Mouse (Mus musculus) CH12.LX (cell line): ENCODE data around the gene Nrgn. TPM values are rescaled to one million over a fixed set of nuclear protein-coding genes. Genes with fewer than 3 reads are reported as not detected.

Experiments used
- DNase-seq: peaks from one replicate; pipeline ENCODE4 v3.0.0-alpha.2; 2013; ENCODE audit errors: extremely low read depth
- H3K27ac ChIP-seq: 2 replicates; pipeline ENCODE4 v1.5.1; 2012; ENCODE audit warnings: low read depth, mild to moderate bottlenecking, control low read depth, moderate library complexity; ENCODE audit not compliant: insufficient read depth
- H3K27me3 ChIP-seq: replicated peaks from 2 replicates; pipeline ENCODE3; 2012; ENCODE audit warnings: inconsistent platforms
- H3K36me3 ChIP-seq, 2 experiments: replicated peaks in 1 of 2; 2 replicates each; pipeline versions ENCODE3 to v1.6.1; 2012; ENCODE audit warnings: inconsistent platforms in 1 of 2, low read length in 1 of 2, mild to moderate bottlenecking in 1 of 2, mixed read lengths in 1 of 2, moderate library complexity in 1 of 2; ENCODE audit not compliant: control insufficient read depth in 1 of 2, insufficient read depth in 1 of 2
- H3K4me1 ChIP-seq, 2 experiments: 2 replicates each; pipeline ENCODE4 v1.6.1; 2012; ENCODE audit warnings: inconsistent platforms in 1 of 2, moderate library complexity in 1 of 2; ENCODE audit not compliant: insufficient read depth in 2 of 2, control insufficient read depth in 1 of 2
- H3K4me2 ChIP-seq: 2 replicates; pipeline ENCODE4 v1.6.1; 2012; ENCODE audit warnings: low read depth, mild to moderate bottlenecking, control low read depth; ENCODE audit not compliant: poor library complexity, insufficient read depth, severe bottlenecking
- H3K4me3 ChIP-seq, 3 experiments: fragments of 150-350 bp in 1 of 3; sonication (generic) in 1 of 3; replicated peaks in 1 of 3; 2 replicates each; pipeline versions ENCODE3 to v1.5.1; 2011 to 2012; ENCODE audit warnings: low read depth in 2 of 3, low read length in 2 of 3, mild to moderate bottlenecking in 2 of 3, moderate library complexity in 2 of 3, control low read depth in 1 of 3, improper control_type of control experiment in 1 of 3, inconsistent platforms in 1 of 3, mixed read lengths in 1 of 3; ENCODE audit not compliant: poor library complexity in 1 of 3
- H3K79me2 ChIP-seq: replicated peaks from 2 replicates; pipeline ENCODE4 v1.6.1; 2012; ENCODE audit warnings: mild to moderate bottlenecking, moderate library complexity; ENCODE audit not compliant: control insufficient read depth, poor library complexity, insufficient read depth, severe bottlenecking; ENCODE audit errors: extremely low read depth
- H3K9ac ChIP-seq: 2 replicates; pipeline ENCODE4 v1.6.1; 2012; ENCODE audit warnings: low read depth, mild to moderate bottlenecking, control low read depth, moderate library complexity; ENCODE audit not compliant: insufficient read depth
- H3K9me3 ChIP-seq: replicated peaks from 2 replicates; pipeline ENCODE3; 2012; ENCODE audit warnings: low read length, inconsistent platforms, mixed read lengths
- BHLHE40 ChIP-seq: IDR thresholded peaks from 2 replicates; pipeline ENCODE4 v1.6.1; 2011; ENCODE audit warnings: mild to moderate bottlenecking, low read depth, low read length, improper control_type of control experiment
- CHD2 ChIP-seq: IDR thresholded peaks from 2 replicates; pipeline ENCODE4 v1.6.1; 2011; ENCODE audit warnings: low read length, improper control_type of control experiment
- ELF1 ChIP-seq: IDR thresholded peaks from 2 replicates; pipeline ENCODE4 v1.6.1; 2014; ENCODE audit warnings: low read depth, mild to moderate bottlenecking, inconsistent platforms, low read length, improper control_type of control experiment
- GABPA ChIP-seq: IDR thresholded peaks from 2 replicates; pipeline ENCODE4 v1.6.1; 2012; ENCODE audit warnings: low read depth, low read length, improper control_type of control experiment, inconsistent platforms; ENCODE audit not compliant: insufficient replicate concordance
- HCFC1 ChIP-seq: IDR thresholded peaks from 2 replicates; pipeline ENCODE4 v1.6.1; 2012; ENCODE audit warnings: low read depth, mild to moderate bottlenecking, inconsistent platforms, low read length, improper control_type of control experiment
- JUN ChIP-seq: IDR thresholded peaks from 2 replicates; pipeline ENCODE4 v1.6.1; 2011; ENCODE audit warnings: low read depth, mild to moderate bottlenecking, low read length, improper control_type of control experiment, moderate library complexity; ENCODE audit not compliant: insufficient read depth
- KAT2A ChIP-seq: IDR thresholded peaks from 2 replicates; pipeline ENCODE4 v1.6.1; 2012; ENCODE audit warnings: low read length, improper control_type of control experiment, inconsistent platforms; ENCODE audit not compliant: insufficient replicate concordance
- MAFK ChIP-seq: IDR thresholded peaks from 2 replicates; pipeline ENCODE4 v1.6.1; 2011; ENCODE audit warnings: low read length, improper control_type of control experiment; ENCODE audit not compliant: insufficient replicate concordance
- MAX ChIP-seq: IDR thresholded peaks from 2 replicates; pipeline ENCODE4 v1.6.1; 2011; ENCODE audit warnings: low read length, improper control_type of control experiment
- MEF2A ChIP-seq: IDR thresholded peaks from 2 replicates; pipeline ENCODE4 v1.6.1; 2014; ENCODE audit warnings: low read depth, mild to moderate bottlenecking, inconsistent platforms, low read length, improper control_type of control experiment, borderline replicate concordance
- MXI1 ChIP-seq: IDR thresholded peaks from 2 replicates; pipeline ENCODE4 v1.6.1; 2011; ENCODE audit warnings: mild to moderate bottlenecking, low read depth, low read length, improper control_type of control experiment
- MYC ChIP-seq: IDR thresholded peaks from 2 replicates; pipeline ENCODE4 v1.6.1; 2011; ENCODE audit warnings: low read depth, mild to moderate bottlenecking, improper control_type of control experiment, low read length
- NELFE ChIP-seq: IDR thresholded peaks from 2 replicates; pipeline ENCODE4 v1.6.1; 2011; ENCODE audit warnings: low read depth, low read length, improper control_type of control experiment
- NRF1 ChIP-seq: IDR thresholded peaks from 2 replicates; pipeline ENCODE4 v1.6.1; 2014; ENCODE audit warnings: low read depth, mild to moderate bottlenecking, inconsistent platforms, low read length, improper control_type of control experiment, moderate library complexity
- PAX5 ChIP-seq: IDR thresholded peaks from 2 replicates; pipeline ENCODE4 v1.6.1; 2012; ENCODE audit warnings: low read length, inconsistent platforms, mixed read lengths
- POLR2A ChIP-seq: IDR thresholded peaks from 2 replicates; pipeline ENCODE4 v1.6.1; 2011; ENCODE audit warnings: low read depth, mild to moderate bottlenecking, improper control_type of control experiment, low read length
- POLR2AphosphoS2 ChIP-seq: IDR thresholded peaks from 2 replicates; pipeline ENCODE4 v1.6.1; 2011; ENCODE audit warnings: low read depth, low read length, improper control_type of control experiment
- RCOR1 ChIP-seq: conservative IDR thresholded peaks from 2 replicates; pipeline ENCODE4 v1.6.1; 2012; ENCODE audit warnings: low read depth, mild to moderate bottlenecking, inconsistent platforms, low read length, improper control_type of control experiment
- SIN3A ChIP-seq: IDR thresholded peaks from 2 replicates; pipeline ENCODE4 v1.6.1; 2012; ENCODE audit warnings: low read length, improper control_type of control experiment, inconsistent platforms
- SMC3 ChIP-seq: IDR thresholded peaks from 2 replicates; pipeline ENCODE4 v1.6.1; 2011; ENCODE audit warnings: low read depth, low read length, improper control_type of control experiment
- TBP ChIP-seq: conservative IDR thresholded peaks from 2 replicates; pipeline ENCODE4 v1.6.1; 2011; ENCODE audit warnings: low read depth, low read length, improper control_type of control experiment
- USF1 ChIP-seq: IDR thresholded peaks from 2 replicates; pipeline ENCODE4 v1.6.1; 2014; ENCODE audit warnings: low read depth, mild to moderate bottlenecking, inconsistent platforms, low read length, improper control_type of control experiment
- USF2 ChIP-seq: conservative IDR thresholded peaks from 2 replicates; pipeline ENCODE4 v1.6.1; 2011; ENCODE audit warnings: low read depth, low read length, improper control_type of control experiment
- ZKSCAN1 ChIP-seq: IDR thresholded peaks from 2 replicates; pipeline ENCODE4 v1.6.1; 2012; ENCODE audit warnings: low read depth, inconsistent platforms, low read length, improper control_type of control experiment, borderline replicate concordance
- ZMIZ1 ChIP-seq: IDR thresholded peaks from 2 replicates; pipeline ENCODE4 v1.6.1; 2012; ENCODE audit warnings: low read depth, mild to moderate bottlenecking, inconsistent platforms, low read length, improper control_type of control experiment
- ZNF384 ChIP-seq: IDR thresholded peaks from 2 replicates; pipeline ENCODE4 v1.6.1; 2012; ENCODE audit warnings: low read depth, low read length, improper control_type of control experiment, inconsistent platforms
- dilution Hi-C: fragments of 300-500 bp; cut with MboI; formaldehyde crosslinking; loops from 2 replicates; pipeline ENCODE4 v1.14.3; 2020; ENCODE audit warnings: low sequenced_read_pairs; ENCODE audit not compliant: extremely low pct_unique_long_range_greater_than_20kb, extremely low pct_ligation_motif_present
- in situ Hi-C: fragments of 300-500 bp; cut with MboI; formaldehyde crosslinking; loops from 3 replicates; pipeline ENCODE4 v1.14.3; 2019; ENCODE audit warnings: low sequenced_read_pairs, low pct_ligation_motif_present, low pct_unique_long_range_greater_than_20kb, mixed read lengths
- polyA plus RNA-seq: library from polyadenylated mRNA; unstranded; fragments of >175 nt; gene quantifications from 2 replicates; pipeline ENCODE4 v1.2.1, GENCODE M21; 2012; ENCODE audit warnings: low read depth; ENCODE audit not compliant: insufficient read length
- total RNA-seq, 2 experiments: library from RNA; depleted of rRNA; stranded (reverse); fragments of 300-350 nt in 1 of 2; fragments of >200 nt in 1 of 2; gene quantifications; 2 replicates each; pipeline ENCODE4 v1.2.3; 2012 to 2014

Nrgn gene
- total and polyA plus RNA-seq, 3 experiments = 0.42 to 4.1 TPM; not detected in 1

GRCm38 (mm10) chr9:37541851-37542642 is 10.7 kb downstream of the Nrgn start:
- Histone ChIP-seq H3K9ac (no peak overlapping the region), H3K27ac (no peak overlapping the region), H3K27me3 (no peaks in the 10 kb centered on the region), H3K36me3 (no peaks in the 10 kb centered on the region), H3K4me2 (no peak overlapping the region), H3K4me1 (peaks cover 5 to 20% of the 10 kb centered on the region in 2 experiments), H3K4me3 (no peak overlapping the region), H3K79me2 (no peaks in the 10 kb centered on the region), H3K9me3 (no peaks in the 10 kb centered on the region)
- no peak for DNase-seq
- in situ Hi-C loops = loop anchor here (10.0 kb wide), 2 partner anchors 83 to 117 kb away; no protein-coding TSS in a partner anchor
- TF ChIP-seq SMC3 (no peak), ZKSCAN1 (no peak), ELF1 (no peak), NELFE (no peak), USF1 (no peak), HCFC1 (no peak), ZNF384 (no peak), SIN3A (no peak), TBP (no peak), PAX5 (no peak), ZMIZ1 (no peak), BHLHE40 (no peak), MEF2A (no peak), USF2 (no peak), GABPA (no peak), CHD2 (no peak)
- dilution Hi-C loops = no loop called here

DNA sequence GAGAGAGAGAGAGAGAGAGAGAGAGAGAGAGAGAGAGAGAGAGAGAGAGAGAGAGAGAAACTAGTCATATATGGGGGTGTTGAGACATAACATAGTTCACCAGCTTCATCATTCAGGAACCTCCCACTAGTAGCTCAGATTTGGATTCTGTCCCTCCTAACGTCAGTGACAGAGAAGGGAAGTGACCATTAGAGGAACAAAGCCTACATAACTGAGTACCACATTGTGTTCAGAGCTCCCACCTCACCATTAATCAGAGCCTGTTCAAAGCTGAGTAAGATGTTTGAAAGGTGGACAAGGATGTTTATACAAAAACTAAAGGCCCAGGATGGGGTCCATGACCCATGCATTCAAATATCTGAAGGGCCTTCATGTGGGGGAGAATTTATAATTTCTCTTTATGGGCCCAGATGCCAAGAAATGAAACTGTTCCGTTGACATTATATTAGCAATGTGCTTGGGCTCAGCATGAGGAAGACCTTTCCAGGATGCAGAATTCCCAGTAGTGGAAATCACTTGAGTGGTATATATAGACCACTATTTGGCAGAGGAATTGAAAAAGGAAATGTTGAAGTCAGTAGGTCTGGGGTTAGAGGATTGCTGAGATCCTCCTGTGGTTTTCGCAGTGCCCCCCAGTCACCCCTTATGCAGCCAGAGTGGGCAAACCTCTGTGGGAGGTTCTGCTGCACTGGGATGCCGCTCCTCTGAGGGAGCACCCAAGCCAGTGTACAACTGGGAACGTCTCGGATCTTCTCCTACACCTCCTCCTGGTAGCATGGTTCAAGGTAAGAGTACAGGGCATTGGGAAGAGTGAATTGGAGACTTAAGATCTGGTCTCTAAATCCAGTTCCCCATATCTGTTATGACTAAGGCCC is 11.8 kb downstream of the Nrgn start:
- H3K27me3 ChIP-seq = no peaks in the 10 kb centered on the region
- no peaks in the 10 kb centered on the region for H3K36me3 ChIP-seq
- peaks cover 5 to 20% of the 10 kb centered on the region in 2 experiments for H3K4me1 ChIP-seq
- H3K9me3 ChIP-seq = no peaks in the 10 kb centered on the region
- no peak overlapping the region for H3K4me3 ChIP-seq
- no peak overlapping the region for H3K9ac ChIP-seq
- dilution Hi-C loops = no loop called here
- no peak overlapping the region for H3K4me2 ChIP-seq
- no peak for DNase-seq
- no peak overlapping the region for H3K27ac ChIP-seq
- H3K79me2 ChIP-seq = no peaks in the 10 kb centered on the region
- in situ Hi-C loops = loop anchor here (10.0 kb wide), 2 partner anchors 84 to 116 kb away; no protein-coding TSS in a partner anchor
- TF ChIP-seq ELF1 (no peak), PAX5 (no peak), MYC (no peak), USF2 (no peak), HCFC1 (no peak), MXI1 (no peak), POLR2AphosphoS2 (no peak), MAFK (no peak), RCOR1 (no peak), SMC3 (no peak), MAX (no peak), SIN3A (no peak), JUN (no peak), POLR2A (no peak), NRF1 (no peak), USF1 (no peak), CHD2 (no peak), KAT2A (no peak), GABPA (no peak)
